Mouse (Mus musculus): ENCODE measurements around the gene Pdss2.

DNA sequence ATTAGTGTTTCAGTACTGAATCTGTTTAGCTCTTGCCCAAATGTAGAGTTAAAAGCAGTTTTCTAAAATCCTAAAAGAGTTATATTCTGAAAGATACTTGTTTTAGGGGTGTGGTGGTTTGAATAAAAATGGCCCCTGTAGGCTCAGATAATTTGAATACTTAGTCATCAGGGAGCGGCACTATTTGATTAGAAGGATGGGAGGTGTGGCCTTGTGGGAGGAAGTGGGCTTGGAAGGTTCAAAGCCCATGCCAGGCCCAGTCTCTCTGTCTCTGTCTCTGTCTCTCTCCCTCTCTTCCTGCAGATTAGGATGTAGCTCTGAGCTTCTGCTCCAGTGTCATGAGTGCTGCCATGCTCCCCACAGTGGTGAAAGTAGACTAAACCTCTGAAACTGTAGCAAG is 5.1 kb downstream of the Pdss2 start:
- no peak for TF ChIP-seq EP300 (IDR thresholded peaks at IDR 0.05; ENCODE audit: low read depth)
- TF ChIP-seq CTCF (IDR thresholded peaks at IDR 0.05; ENCODE audit: low read depth) = no peak

All from liver, embryonic 14.5 days (tissue).